Mouse (Mus musculus) neural tube, embryonic 13.5 days (tissue): ENCODE results near the gene Clptm1l. TPM values are rescaled to one million over a fixed set of nuclear protein-coding genes. Genes with fewer than 3 reads are reported as not detected.

Source experiments
- polyA plus RNA-seq: library from polyadenylated mRNA; unstranded; fragments of >200 nt; fragmentation: Nextera tagmentation; extraction: Ambion mirVana; gene quantifications from 2 replicates; pipeline ENCODE4 v1.2.1, GENCODE M21; 2015

The Clptm1l gene
- polyA plus RNA-seq, 1 experiment from 2014 or later: 126 TPM

Other genes starting within 250 kb of the Clptm1l start
- gene Lpcat1, start 136.8 kb upstream of the Clptm1l start, polyA plus RNA-seq: 51.7 and 55.0 TPM in 2 replicates
- gene Slc6a3, start 67.3 kb upstream of the Clptm1l start, polyA plus RNA-seq: 0.13 TPM in 1 of 2 replicates, not detected in the other
- 4.8 and 5.3 TPM in 2 replicates for gene Tert, start 22.9 kb downstream of the Clptm1l start, polyA plus RNA-seq
- not detected in 2 replicates for gene Slc6a18, start 74.0 kb downstream of the Clptm1l start, polyA plus RNA-seq
- 0.56 and 0.72 TPM in 2 replicates for gene Slc6a19, start 100.9 kb downstream of the Clptm1l start, polyA plus RNA-seq
- gene Slc12a7, start 129.1 kb downstream of the Clptm1l start, polyA plus RNA-seq: 13.4 and 13.6 TPM in 2 replicates
- 8.7 and 9.8 TPM in 2 replicates for gene Nkd2, start 243.6 kb downstream of the Clptm1l start, polyA plus RNA-seq